Mouse (Mus musculus) liver, adult 2 months (tissue): ENCODE measurements at regions not wholly inside any gene's neighbourhood (a gene's known extent, or its start where the extent isn't known, plus 50 kb on each side); places are given as distances from the start of the nearest gene placed in this dataset.

Experiments
- CTCF ChIP-seq: fragments of 200-500 bp; IDR thresholded peaks from 2 replicates; pipeline ENCODE4 v1.5.1; 2011; ENCODE audit warnings: low read depth, low read length, control low read depth
- POLR2A ChIP-seq: fragments of 200-500 bp; IDR thresholded peaks from 2 replicates; pipeline ENCODE4 v1.6.1; 2011; ENCODE audit warnings: low read length, control low read depth; ENCODE audit not compliant: insufficient read depth; ENCODE audit errors: extremely low read depth

- TF ChIP-seq CTCF (no peak), POLR2A (no peak)
Measured at GRCm38 (mm10) chr7:71531496-71531895, 180.2 kb upstream of the Gm10295 start.
